Mouse (Mus musculus) embryonic facial prominence, embryonic 13.5 days (tissue): Measurements from ENCODE around the gene Cd3eap. TPM values are rescaled to one million over a fixed set of nuclear protein-coding genes. Genes with fewer than 3 reads are reported as not detected.

Experiments used
- ATAC-seq: fragments of 200-750 bp; cut with Nextera tagmentation; 2 replicates; pipeline ENCODE4 v1.8.0; 2017; ENCODE audit warnings: low read depth; ENCODE audit not compliant: insufficient number of reproducible peaks, insufficient read depth, low FRiP score, low TSS enrichment
- H3K27ac ChIP-seq: fragments of 300-500 bp; sonication (generic); 2 replicates; pipeline ENCODE4 v1.5.1; 2015; ENCODE audit warnings: moderate library complexity, mild to moderate bottlenecking, inconsistent platforms
- H3K27me3 ChIP-seq: fragments of 300-500 bp; sonication (generic); 2 replicates; pipeline ENCODE4 v1.6.1; 2015; ENCODE audit warnings: mild to moderate bottlenecking, inconsistent platforms
- H3K36me3 ChIP-seq: fragments of 300-500 bp; sonication (generic); 2 replicates; pipeline ENCODE4 v1.6.1; 2015; ENCODE audit warnings: mild to moderate bottlenecking, inconsistent platforms
- H3K4me1 ChIP-seq: fragments of 300-500 bp; sonication (generic); 2 replicates; pipeline ENCODE4 v1.6.1; 2015; ENCODE audit warnings: inconsistent platforms
- H3K4me2 ChIP-seq: fragments of 300-500 bp; sonication (generic); 2 replicates; pipeline ENCODE4 v1.6.1; 2015; ENCODE audit warnings: moderate library complexity, mild to moderate bottlenecking, inconsistent platforms
- H3K4me3 ChIP-seq: fragments of 300-500 bp; sonication (generic); 2 replicates; pipeline ENCODE4 v1.5.1; 2015; ENCODE audit warnings: mild to moderate bottlenecking, inconsistent platforms
- H3K9ac ChIP-seq: fragments of 300-500 bp; sonication (generic); 2 replicates; pipeline ENCODE4 v1.6.1; 2015; ENCODE audit warnings: mild to moderate bottlenecking, inconsistent platforms
- H3K9me3 ChIP-seq: fragments of 300-500 bp; sonication (generic); 2 replicates; pipeline ENCODE4 v1.6.1; 2016; ENCODE audit warnings: inconsistent platforms
- WGBS: fragments of 180-500 bp; shearing (Covaris S2); methylation state at CpG from one replicate; pipeline ENCODE4 v1.1.7; 2015; ENCODE audit warnings: mixed read lengths; 5-methylcytosine and 5-hydroxymethylcytosine counted together
- polyA plus RNA-seq: library from polyadenylated mRNA; unstranded; fragments of >200 nt; fragmentation: Nextera tagmentation; extraction: Ambion mirVana; gene quantifications from 2 replicates; pipeline ENCODE4 v1.2.1, GENCODE M21; 2015

Cd3eap gene
- polyA plus RNA-seq, 1 experiment from 2014 or later, result 30.5 TPM

DNA sequence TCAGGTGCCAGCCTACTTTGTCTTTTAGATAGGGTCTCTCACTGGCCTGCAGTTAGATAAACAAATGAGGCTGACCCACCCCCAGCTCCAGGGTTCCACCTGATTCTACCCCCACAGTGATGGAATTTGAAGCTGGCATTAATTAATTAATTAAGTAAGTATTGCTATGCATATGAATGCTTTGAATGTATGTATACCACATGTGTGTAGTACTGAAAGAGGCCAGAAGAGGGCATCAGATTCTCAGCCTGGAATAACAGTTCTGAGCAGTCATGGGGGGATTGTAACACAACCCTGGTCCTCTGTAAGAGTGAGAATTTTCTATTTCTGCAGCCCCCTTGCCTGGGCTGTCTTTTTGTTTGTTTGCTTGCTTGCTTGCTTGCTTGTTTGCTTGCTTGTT is 30.9 kb downstream of the Cd3eap start:
- no peaks in the 10 kb centered on the region for H3K9me3 ChIP-seq
- no peak for ATAC-seq
- H3K27me3 ChIP-seq, result no peaks in the 10 kb centered on the region; the same call in none of the 2 replicates
- H3K9ac ChIP-seq, result no peak overlapping the region
- H3K4me3 ChIP-seq, result no peak overlapping the region
- H3K4me1 ChIP-seq, result peaks cover 20% of the 10 kb centered on the region
- H3K4me2 ChIP-seq, result no peak overlapping the region
- no peak overlapping the region for H3K27ac ChIP-seq
- no peaks in the 10 kb centered on the region for H3K36me3 ChIP-seq

- 0 out of 2 replicates have a peak overlapping the region, but pooled peaks have one; percentile 73 for H3K4me2 ChIP-seq
- peak overlapping the region; percentile 67; the same call in 1 of the 2 replicates for H3K9ac ChIP-seq
- ATAC-seq, result no peak
Measured at GRCm38 (mm10) chr7:19327782-19328181, 31.5 kb downstream of the Cd3eap start.

DNA sequence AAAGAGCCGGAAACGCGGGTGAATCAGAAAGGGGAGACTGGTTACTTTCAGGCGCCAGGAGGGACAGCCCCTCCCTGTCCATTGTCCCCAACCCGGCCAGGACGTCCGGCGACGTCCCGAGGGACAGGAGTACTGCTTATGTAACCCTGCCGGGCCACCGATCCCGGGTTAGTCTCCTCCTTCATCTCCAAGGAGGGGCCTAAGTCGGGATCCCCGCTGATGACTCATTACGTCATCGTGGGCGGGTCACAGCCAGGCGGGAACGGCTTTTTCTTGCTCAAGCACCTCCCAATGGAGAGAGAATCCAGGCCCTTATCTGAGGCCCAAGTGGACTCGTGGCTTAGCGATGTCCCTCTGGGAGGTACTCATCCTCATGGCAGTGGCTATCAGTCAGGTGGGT is 32.2 kb downstream of the Cd3eap start:
- WGBS, result under 1% methylated on average over 22 of the region's 22 CpGs
- Histone ChIP-seq H3K4me1 (peaks cover 20% of the 10 kb centered on the region), H3K9me3 (no peaks in the 10 kb centered on the region), H3K9ac (peak overlapping the region; percentile 67), H3K4me3 (peak overlapping the region; percentile 48), H3K36me3 (no peaks in the 10 kb centered on the region), H3K27ac (peak overlapping the region; percentile 64), H3K4me2 (peak overlapping the region; percentile 73), H3K27me3 (peaks cover 5% of the 10 kb centered on the region)
- peak; percentile 40; the same call in 1 of the 2 replicates for ATAC-seq

More at GRCm38 (mm10) chr7:19327782-19328181, 31.5 kb downstream of the Cd3eap start:
- no peaks in the 10 kb centered on the region for H3K9me3 ChIP-seq
- H3K27me3 ChIP-seq, result no peaks in the 10 kb centered on the region; the same call in none of the 2 replicates
- H3K36me3 ChIP-seq, result no peaks in the 10 kb centered on the region
- H3K4me1 ChIP-seq, result peaks cover 20% of the 10 kb centered on the region
- H3K27ac ChIP-seq, result no peak overlapping the region
- WGBS, result 82% methylated on average over 5 of the region's 5 CpGs
- no peak overlapping the region; the same call in 1 of the 2 replicates for H3K4me3 ChIP-seq

DNA sequence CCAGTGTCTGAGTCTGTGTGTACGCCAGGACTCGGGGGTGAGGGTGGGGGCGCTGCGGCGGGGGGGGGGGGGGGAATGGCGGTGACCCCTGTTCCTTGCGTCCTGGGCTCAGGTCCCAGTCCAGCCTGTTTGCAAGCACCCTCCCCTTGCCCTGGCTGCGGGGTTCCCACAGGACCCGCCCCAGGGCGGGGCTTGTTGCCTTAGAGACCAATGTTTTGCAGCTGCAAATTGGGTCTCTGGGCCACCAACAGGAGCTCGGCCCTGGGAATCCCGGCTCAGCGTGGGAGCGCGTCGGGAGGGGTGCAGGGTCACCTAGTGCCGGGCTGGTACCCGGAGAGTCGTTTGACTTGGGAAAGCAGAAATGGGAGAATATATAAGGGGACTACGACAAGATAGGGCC is 32.9 kb downstream of the Cd3eap start:
- no peak for ATAC-seq
- peak overlapping the region; percentile 73 for H3K4me2 ChIP-seq
- peaks cover 20% of the 10 kb centered on the region for H3K4me1 ChIP-seq
- H3K4me3 ChIP-seq, result peak overlapping the region; percentile 48
- no peaks in the 10 kb centered on the region for H3K9me3 ChIP-seq
- peaks cover 5% of the 10 kb centered on the region for H3K27me3 ChIP-seq
- H3K9ac ChIP-seq, result peak overlapping the region; percentile 67
- WGBS, result under 1% methylated on average over 20 of the region's 20 CpGs
- no peaks in the 10 kb centered on the region for H3K36me3 ChIP-seq
- H3K27ac ChIP-seq, result peak overlapping the region; percentile 64

DNA sequence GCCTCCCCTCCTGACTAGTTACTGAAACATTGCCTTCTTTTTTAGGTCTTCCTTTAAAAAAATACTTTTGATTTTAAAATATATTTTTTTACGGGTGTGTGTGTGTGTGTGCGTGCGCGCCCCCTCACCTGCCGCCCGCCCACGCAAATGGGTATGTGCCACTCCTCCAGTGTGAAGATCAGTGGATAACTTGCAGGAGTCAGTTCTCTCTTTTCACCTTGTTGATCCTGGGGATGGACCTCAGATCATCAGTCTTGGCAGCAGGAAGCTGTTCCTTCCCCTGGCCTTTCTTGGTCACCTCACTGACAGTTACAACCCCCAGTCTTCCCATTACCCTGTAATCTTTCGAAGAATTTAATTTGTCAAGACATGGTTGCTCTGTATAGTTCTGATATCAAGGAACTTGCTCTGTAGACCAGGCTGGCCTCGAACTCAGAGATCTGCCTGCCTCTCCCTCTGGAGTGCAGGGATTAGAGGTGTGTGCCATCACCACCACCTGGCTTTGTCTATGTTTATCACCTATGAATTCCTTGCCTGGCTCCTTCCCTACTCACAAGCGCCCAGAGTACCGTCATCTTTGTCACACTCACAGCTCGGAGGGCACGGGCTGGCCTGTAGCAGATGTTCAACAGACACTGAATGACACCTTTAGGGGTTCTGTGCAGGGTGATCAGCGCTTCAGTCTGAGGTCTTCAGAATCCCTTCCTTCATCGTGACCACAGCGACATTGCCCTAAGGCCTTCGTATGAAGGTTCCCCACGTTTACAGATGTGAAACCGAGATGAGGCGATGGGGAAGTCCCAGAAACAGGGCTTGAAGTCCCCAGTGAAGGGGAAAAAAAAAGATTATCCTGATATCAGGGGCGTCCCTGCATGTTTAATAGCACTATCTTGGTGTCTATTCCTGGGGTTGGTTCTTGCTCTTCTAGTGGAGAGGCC is 33.8 kb downstream of the Cd3eap start:
- H3K4me1 ChIP-seq, result peaks cover 21% of the 10 kb centered on the region
- H3K4me3 ChIP-seq, result peak overlapping the region; percentile 48; the same call in 1 of the 2 replicates
- H3K27ac ChIP-seq, result no peak overlapping the region
- ATAC-seq, result no peak
- peak overlapping the region; percentile 67; the same call in 1 of the 2 replicates for H3K9ac ChIP-seq
- peak overlapping the region; percentile 73 for H3K4me2 ChIP-seq
- 73% methylated on average over 21 of the region's 21 CpGs for WGBS
- peaks cover 5% of the 10 kb centered on the region; the same call in 1 of the 2 replicates for H3K27me3 ChIP-seq
- no peaks in the 10 kb centered on the region for H3K36me3 ChIP-seq
- H3K9me3 ChIP-seq, result no peaks in the 10 kb centered on the region

- no peaks in the 10 kb centered on the region for H3K36me3 ChIP-seq
- no peaks in the 10 kb centered on the region for H3K9me3 ChIP-seq
- no peak overlapping the region for H3K27ac ChIP-seq
- H3K4me1 ChIP-seq, result peaks cover 30% of the 10 kb centered on the region
- H3K4me2 ChIP-seq, result no peak overlapping the region
- H3K27me3 ChIP-seq, result peaks cover 9% of the 10 kb centered on the region; the same call in 1 of the 2 replicates
- H3K4me3 ChIP-seq, result no peak overlapping the region
- WGBS, result 87% methylated on average over 11 of the region's 11 CpGs
- H3K9ac ChIP-seq, result no peak overlapping the region
- ATAC-seq, result no peak
Measured at GRCm38 (mm10) chr7:19324221-19324620, 35.1 kb downstream of the Cd3eap start.

DNA sequence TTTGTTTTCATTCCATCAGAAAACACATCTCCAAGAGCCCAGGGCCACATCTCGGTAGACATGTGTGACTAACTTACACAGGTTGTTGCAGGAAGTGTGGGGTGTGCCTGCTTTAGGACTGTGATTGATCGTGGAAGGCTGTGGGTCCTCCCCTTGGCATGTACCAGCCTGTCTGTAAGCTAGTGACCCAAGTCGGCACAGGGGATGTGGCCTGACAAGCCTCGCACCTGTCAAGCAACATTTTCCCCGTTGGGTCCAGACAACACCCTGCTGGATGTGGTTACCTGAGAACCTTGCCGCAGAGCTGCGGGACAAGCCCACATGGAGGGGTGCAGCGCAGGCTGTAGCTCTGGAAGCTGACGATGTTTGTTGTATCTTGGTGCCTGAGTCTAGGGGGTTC is 36.8 kb downstream of the Cd3eap start:
- no peak for ATAC-seq
- Histone ChIP-seq H3K4me1 (peaks cover 27% of the 10 kb centered on the region), H3K9ac (no peak overlapping the region), H3K27me3 (peaks cover 24% of the 10 kb centered on the region), H3K4me3 (no peak overlapping the region), H3K9me3 (no peaks in the 10 kb centered on the region), H3K36me3 (no peaks in the 10 kb centered on the region), H3K4me2 (0 out of 2 replicates have a peak overlapping the region, but pooled peaks have one; percentile 5), H3K27ac (no peak overlapping the region)
- 49% methylated on average over 9 of the region's 9 CpGs for WGBS

GRCm38 (mm10) chr7:19321464-19321863 is 37.8 kb downstream of the Cd3eap start:
- no peak overlapping the region for H3K4me2 ChIP-seq
- no peak overlapping the region for H3K4me3 ChIP-seq
- no peak for ATAC-seq
- 64% methylated on average over 5 of the region's 5 CpGs for WGBS
- H3K27me3 ChIP-seq, result peaks cover 33% of the 10 kb centered on the region
- no peaks in the 10 kb centered on the region for H3K9me3 ChIP-seq
- H3K9ac ChIP-seq, result no peak overlapping the region
- H3K27ac ChIP-seq, result no peak overlapping the region
- H3K4me1 ChIP-seq, result peaks cover 18% of the 10 kb centered on the region
- no peaks in the 10 kb centered on the region for H3K36me3 ChIP-seq

- no peaks in the 10 kb centered on the region for H3K9me3 ChIP-seq
- no peaks in the 10 kb centered on the region for H3K36me3 ChIP-seq
- peaks cover 41% of the 10 kb centered on the region for H3K27me3 ChIP-seq
- no peak overlapping the region for H3K27ac ChIP-seq
- H3K4me3 ChIP-seq, result peak overlapping the region; percentile 53; the same call in 1 of the 2 replicates
- peaks cover 11% of the 10 kb centered on the region for H3K4me1 ChIP-seq
- peak overlapping the region; percentile 88 for H3K4me2 ChIP-seq
- no peak for ATAC-seq
- H3K9ac ChIP-seq, result peak overlapping the region; percentile 65
- WGBS, result 40% methylated on average over 7 of the region's 7 CpGs
Measured at GRCm38 (mm10) chr7:19320637-19321036, 38.6 kb downstream of the Cd3eap start.

DNA sequence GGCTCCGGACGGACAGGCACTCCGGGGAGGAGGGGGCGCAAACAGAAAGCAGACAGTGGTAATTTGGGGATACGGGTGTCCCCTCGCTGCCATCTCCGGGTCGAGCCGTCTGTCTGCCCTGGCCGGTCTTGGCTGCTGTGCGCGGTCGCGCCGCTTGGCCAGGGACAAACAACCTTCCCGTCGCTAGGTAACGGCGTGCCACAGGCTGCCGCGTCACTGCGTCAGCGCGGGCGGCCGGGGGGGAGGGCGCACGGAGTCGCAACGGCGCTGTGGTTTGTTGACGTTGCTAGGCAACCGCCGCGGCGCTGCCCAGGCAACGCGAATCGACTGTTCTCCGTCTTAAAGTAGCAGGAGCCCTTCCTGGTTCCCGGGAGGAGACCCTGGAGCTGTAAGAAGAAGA is 39.4 kb downstream of the Cd3eap start:
- no peak overlapping the region for H3K27ac ChIP-seq
- peak overlapping the region; percentile 53 for H3K4me3 ChIP-seq
- no peaks in the 10 kb centered on the region for H3K36me3 ChIP-seq
- ATAC-seq, result peak; percentile 85
- peak overlapping the region; percentile 65 for H3K9ac ChIP-seq
- H3K27me3 ChIP-seq, result peaks cover 45% of the 10 kb centered on the region
- H3K9me3 ChIP-seq, result no peaks in the 10 kb centered on the region
- under 1% methylated on average over 41 of the region's 41 CpGs for WGBS
- peak overlapping the region; percentile 88 for H3K4me2 ChIP-seq
- H3K4me1 ChIP-seq, result peaks cover 11% of the 10 kb centered on the region

GRCm38 (mm10) chr7:19319458-19319857 is 39.8 kb downstream of the Cd3eap start:
- Histone ChIP-seq H3K4me1 (peaks cover 11% of the 10 kb centered on the region), H3K4me2 (peak overlapping the region; percentile 88), H3K4me3 (peak overlapping the region; percentile 53), H3K36me3 (no peaks in the 10 kb centered on the region), H3K27ac (no peak overlapping the region), H3K9me3 (no peaks in the 10 kb centered on the region), H3K9ac (peak overlapping the region; percentile 65), H3K27me3 (peaks cover 50% of the 10 kb centered on the region)
- 12% methylated on average over 9 of the region's 9 CpGs for WGBS
- peak; percentile 54; the same call in 1 of the 2 replicates for ATAC-seq
